Mouse (Mus musculus): ENCODE measurements at regions not wholly inside any gene's neighbourhood (a gene's known extent, or its start where the extent isn't known, plus 50 kb on each side); places are given as distances from the start of the nearest gene placed in this dataset.
A peak's percentile ranks its signal among the peaks of the same experiment; 100 is the strongest.

- Histone ChIP-seq H3K4me3 (no peak overlapping the region), H3K27ac (no peak overlapping the region)
- TF ChIP-seq CTCF (conservative IDR thresholded peaks at IDR 0.05), result no peak
- no peak for DNase-seq (ENCODE audit: low spot score in 2 of 2)
Measured at GRCm38 (mm10) chr17:65193341-65193740, 347.2 kb downstream of the Tmem232 start.

DNA sequence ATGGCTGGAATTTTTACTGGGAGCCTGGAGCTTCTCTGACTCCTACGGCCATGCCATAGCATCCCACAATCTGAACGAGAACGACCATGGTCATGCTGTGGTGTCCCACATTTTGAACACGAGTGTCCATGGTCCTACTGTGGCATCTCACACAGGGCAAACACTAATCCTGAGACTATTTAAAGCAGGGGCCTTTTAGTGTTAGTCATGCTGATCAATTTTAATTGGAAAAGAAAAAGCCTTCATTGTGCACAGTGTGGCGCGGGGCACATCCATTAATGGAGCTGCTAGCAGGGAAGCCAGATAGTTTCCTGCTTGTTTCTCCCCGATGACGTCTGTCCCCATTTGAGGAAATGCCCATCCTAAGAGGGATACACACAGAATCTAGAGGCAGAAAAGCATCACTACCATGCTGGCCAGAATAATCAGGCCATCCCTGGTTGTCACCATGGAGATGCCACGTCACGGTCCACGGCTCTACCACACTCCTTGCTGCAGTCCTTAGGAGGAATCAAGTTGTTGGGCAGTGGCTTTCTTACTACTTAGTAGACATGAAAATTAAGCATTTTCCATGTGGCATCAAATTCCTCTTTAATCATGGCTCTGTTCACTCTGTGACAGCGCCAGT lies 348.0 kb downstream of the Tmem232 start:
- H3K4me3 ChIP-seq, result no peak overlapping the region
- no peak for TF ChIP-seq CTCF (conservative IDR thresholded peaks at IDR 0.05)
- H3K27ac ChIP-seq, result no peak overlapping the region
- DNase-seq (ENCODE audit: low spot score in 2 of 2), result no peak

DNA sequence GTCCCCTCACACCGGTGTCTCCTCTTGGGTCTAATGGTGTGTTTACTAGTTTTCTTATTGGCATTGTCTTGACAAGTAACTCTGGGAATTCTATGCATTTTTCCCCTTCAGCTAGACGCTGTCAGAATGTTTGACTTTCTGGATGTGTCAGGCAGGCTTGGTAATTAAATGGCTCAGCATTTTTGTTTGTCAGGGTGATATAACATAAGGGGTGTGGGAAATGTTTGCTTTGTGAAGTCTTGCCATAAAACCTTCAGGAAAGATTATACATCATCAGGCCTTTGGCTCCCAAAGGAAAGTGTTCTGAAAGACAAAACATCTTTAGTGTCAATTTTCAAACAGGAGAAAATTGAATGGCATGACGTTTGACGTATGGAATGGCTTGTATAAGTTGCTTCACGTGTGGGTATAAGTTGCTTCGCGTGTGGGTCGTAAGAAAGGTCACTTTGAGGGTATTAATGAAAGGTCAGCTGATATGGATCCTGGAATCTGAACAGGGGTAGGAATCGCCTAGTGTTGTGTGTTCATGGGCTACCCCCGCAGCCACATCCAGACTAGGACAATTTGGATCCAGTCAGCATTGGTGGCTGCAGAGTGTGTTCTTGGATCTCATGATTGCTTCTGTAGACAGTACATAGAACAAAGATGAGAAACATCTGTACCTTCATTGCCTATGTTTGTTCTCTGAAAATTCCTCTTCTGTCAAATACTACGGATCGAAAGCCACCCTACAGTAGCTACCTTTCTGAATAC lies 349.6 kb downstream of the Tmem232 start:
- no peak overlapping the region for H3K27ac ChIP-seq
- DNase-seq (ENCODE audit: low spot score in 2 of 2), result no peak
- no peak for TF ChIP-seq CTCF (conservative IDR thresholded peaks at IDR 0.05)

GRCm38 (mm10) chr17:65181164-65181563 lies 345.3 kb upstream of the 4930583I09Rik start:
- TF ChIP-seq CTCF (conservative IDR thresholded peaks at IDR 0.05), result no peak
- no peak overlapping the region for H3K27ac ChIP-seq
- H3K4me3 ChIP-seq, result no peak overlapping the region
- DNase-seq (ENCODE audit: low spot score in 2 of 2), result peak in 1 of 2 experiments; percentile 23

More for the DNA sequence above, 349.6 kb downstream of the Tmem232 start:
- H3K4me3 ChIP-seq, result no peak overlapping the region

GRCm38 (mm10) chr17:65175770-65176169 lies 339.9 kb upstream of the 4930583I09Rik start:
- H3K27ac ChIP-seq, result no peak overlapping the region
- H3K4me3 ChIP-seq, result no peak overlapping the region
- TF ChIP-seq CTCF (conservative IDR thresholded peaks at IDR 0.05), result no peak
- no peak for DNase-seq (ENCODE audit: low spot score in 2 of 2)

- no peak for TF ChIP-seq CTCF (conservative IDR thresholded peaks at IDR 0.05)
- no peak overlapping the region for H3K27ac ChIP-seq
- DNase-seq (ENCODE audit: low spot score in 2 of 2), result no peak
- H3K4me3 ChIP-seq, result no peak overlapping the region
Measured at GRCm38 (mm10) chr17:65174114-65174513, 338.2 kb upstream of the 4930583I09Rik start.

- Histone ChIP-seq H3K4me3 (no peak overlapping the region), H3K27ac (no peak overlapping the region)
- no peak for TF ChIP-seq CTCF (conservative IDR thresholded peaks at IDR 0.05)
- DNase-seq (ENCODE audit: low spot score in 2 of 2), result peak in 1 of 2 experiments; percentile 23
Measured at GRCm38 (mm10) chr17:65173236-65173635, 337.4 kb upstream of the 4930583I09Rik start.

DNA sequence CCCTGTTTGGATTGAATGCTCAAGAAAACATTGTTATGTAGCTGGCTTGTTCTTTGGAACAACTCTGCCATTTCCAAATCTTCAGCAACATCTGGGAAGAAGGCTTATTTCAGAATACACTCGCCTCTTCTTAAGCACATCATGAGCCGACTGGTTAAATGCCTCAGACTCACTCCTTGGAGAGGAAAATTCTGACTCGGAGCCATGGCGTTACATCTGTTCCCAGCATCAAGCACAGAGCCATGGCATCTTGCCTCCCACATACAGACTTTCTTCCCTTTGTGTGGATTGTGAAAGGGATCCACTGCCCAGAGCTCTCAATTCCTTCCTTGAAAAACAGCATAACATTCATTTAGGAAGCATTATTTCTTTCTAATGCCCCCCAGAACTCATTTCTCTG lies 334.8 kb upstream of the 4930583I09Rik start:
- no peak for TF ChIP-seq CTCF (conservative IDR thresholded peaks at IDR 0.05)
- DNase-seq (ENCODE audit: low spot score in 2 of 2), result peak; percentile 35 to 70
- no peak overlapping the region for H3K4me3 ChIP-seq
- peak overlapping the region; percentile 72; the same call in 1 of the 2 replicates for H3K27ac ChIP-seq

- Histone ChIP-seq H3K4me3 (no peak overlapping the region), H3K27ac (peak overlapping the region; percentile 72; the same call in 1 of the 2 replicates)
- DNase-seq (ENCODE audit: low spot score in 2 of 2), result no peak
- no peak for TF ChIP-seq CTCF (conservative IDR thresholded peaks at IDR 0.05)
Measured at GRCm38 (mm10) chr17:65169981-65170617, 334.2 kb upstream of the 4930583I09Rik start.

GRCm38 (mm10) chr17:65146376-65146775 lies 310.5 kb upstream of the 4930583I09Rik start:
- DNase-seq (ENCODE audit: low spot score in 2 of 2), result peak; percentile 36 to 52
- H3K4me3 ChIP-seq, result no peak overlapping the region
- H3K27ac ChIP-seq, result no peak overlapping the region
- no peak for TF ChIP-seq CTCF (conservative IDR thresholded peaks at IDR 0.05)

GRCm38 (mm10) chr17:65114651-65115050 lies 278.8 kb upstream of the 4930583I09Rik start:
- Histone ChIP-seq H3K27ac (no peak overlapping the region), H3K4me3 (no peak overlapping the region)
- DNase-seq (ENCODE audit: low spot score in 2 of 2), result no peak
- TF ChIP-seq CTCF (conservative IDR thresholded peaks at IDR 0.05), result no peak

GRCm38 (mm10) chr17:65113121-65113520 lies 277.2 kb upstream of the 4930583I09Rik start:
- no peak for TF ChIP-seq CTCF (conservative IDR thresholded peaks at IDR 0.05)
- Histone ChIP-seq H3K27ac (no peak overlapping the region), H3K4me3 (no peak overlapping the region)
- no peak for DNase-seq (ENCODE audit: low spot score in 2 of 2)

- no peak for DNase-seq (ENCODE audit: low spot score in 2 of 2)
- Histone ChIP-seq H3K4me3 (no peak overlapping the region), H3K27ac (no peak overlapping the region)
- TF ChIP-seq CTCF (conservative IDR thresholded peaks at IDR 0.05), result no peak
Measured at GRCm38 (mm10) chr17:65105622-65106021, 269.8 kb upstream of the 4930583I09Rik start.
